Mouse (Mus musculus) heart, postnatal 4 days (tissue): ENCODE measurements at regions not wholly inside any gene's neighbourhood (a gene's known extent, or its start where the extent isn't known, plus 50 kb on each side); places are given as distances from the start of the nearest gene placed in this dataset.

ENCODE experiments used
- DNase-seq: peaks from one replicate; pipeline ENCODE4 v3.0.0; 2021

DNA sequence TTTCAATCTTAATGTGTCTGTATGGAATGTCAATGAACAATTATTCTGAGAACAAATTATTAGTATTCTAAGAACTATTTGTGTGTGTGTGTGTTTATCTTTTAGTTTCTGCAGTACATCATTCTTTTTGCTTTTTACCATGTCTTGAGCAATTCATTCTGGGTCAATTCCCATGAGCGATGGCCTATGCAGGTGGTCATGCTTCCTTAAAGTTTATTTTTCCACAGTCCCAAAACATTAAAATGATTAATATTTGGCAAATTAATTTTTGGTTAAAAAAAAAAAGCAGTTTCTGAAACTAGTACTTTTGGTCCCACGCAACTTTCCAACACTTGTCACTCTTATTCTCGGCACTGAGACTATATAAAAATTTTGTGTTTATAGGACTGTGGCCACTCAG is 416.8 kb upstream of the Rgmb start:
- DNase-seq = no peak

DNA sequence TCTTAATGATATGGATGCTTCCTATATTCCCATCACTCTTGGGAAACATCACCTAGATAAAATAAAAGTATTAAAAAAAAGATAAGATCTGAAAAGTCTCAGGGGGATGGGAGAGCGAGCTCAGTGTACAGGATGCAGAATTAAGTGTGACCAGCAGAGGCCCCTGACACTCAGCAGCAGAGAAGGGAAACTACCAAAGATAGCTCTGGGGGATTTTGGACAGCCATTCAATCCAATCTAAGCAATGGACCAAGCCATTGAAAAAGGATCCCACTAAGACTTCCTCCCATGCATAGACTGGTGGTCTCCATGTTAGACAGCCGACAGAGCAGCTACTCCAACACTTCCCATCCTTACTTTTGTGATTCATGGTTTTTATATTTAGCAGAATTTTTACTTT is 390.4 kb upstream of the Rgmb start:
- DNase-seq = no peak

GRCm38 (mm10) chr17:16219675-16220566 is 389.1 kb upstream of the Rgmb start:
- no peak for DNase-seq

DNA sequence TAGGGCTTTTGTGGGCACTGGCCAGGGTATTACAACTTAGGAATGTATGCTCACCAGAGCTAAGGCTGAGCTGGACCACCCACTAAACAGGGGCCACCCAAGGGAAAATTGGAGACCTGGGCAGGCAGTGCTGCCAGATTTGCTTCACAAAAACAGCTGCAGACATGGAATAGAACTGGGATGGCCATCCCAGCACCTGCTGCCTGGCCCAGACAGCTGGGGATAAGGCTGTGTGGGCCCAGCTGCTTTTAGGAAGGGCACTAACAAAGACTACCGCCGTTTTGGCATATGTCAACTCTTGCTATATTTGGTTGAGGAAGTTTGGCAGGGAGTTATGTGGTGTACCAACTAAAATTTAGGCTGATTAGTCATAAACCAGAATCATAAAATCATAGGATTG is 387.8 kb upstream of the Rgmb start:
- DNase-seq = no peak

DNA sequence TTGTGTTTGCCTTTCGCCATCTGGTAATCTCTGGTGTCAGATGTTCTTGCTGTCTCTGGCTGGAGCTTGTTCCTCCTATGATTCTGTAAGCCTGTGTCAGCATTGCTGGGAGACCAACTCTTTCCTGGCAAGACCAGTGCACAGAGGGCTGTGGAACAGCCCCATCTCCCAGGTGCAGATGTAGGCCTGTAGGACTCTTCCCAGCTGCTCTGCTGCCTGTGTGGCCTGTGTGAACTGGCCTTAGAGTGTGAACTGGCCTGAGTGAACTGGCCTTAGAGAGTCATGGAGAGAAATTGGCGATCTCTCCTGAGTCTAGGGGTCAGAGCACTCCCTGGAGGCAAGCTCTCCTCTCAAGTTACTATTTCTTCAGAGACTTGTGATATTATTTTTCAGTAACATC is 386.0 kb upstream of the Rgmb start:
- DNase-seq = no peak

DNA sequence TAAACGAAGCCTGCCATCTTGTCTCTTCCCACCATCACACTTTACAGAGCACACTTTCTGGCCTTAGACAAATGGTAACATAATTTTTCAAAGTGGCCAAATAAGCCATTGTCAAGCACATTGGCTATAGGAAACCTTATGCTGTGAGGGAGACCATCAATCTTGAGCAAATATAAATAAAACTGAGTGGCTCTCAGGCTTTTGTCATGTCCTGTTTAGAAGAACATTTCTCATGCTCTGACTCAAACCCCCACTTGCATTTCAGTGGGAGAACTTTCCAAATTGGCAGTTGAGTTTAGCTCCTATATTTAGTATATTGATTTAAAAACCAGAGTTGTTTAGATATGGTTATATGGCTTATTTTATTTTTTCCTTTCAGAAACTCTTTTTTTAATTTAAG is 362.8 kb upstream of the Rgmb start:
- no peak for DNase-seq

GRCm38 (mm10) chr17:16180856-16181255 is 350.0 kb upstream of the Rgmb start:
- no peak for DNase-seq

GRCm38 (mm10) chr17:16178102-16178501 is 347.3 kb upstream of the Rgmb start:
- no peak for DNase-seq

- no peak for DNase-seq
Observed at GRCm38 (mm10) chr17:16176782-16177510, 346.1 kb upstream of the Rgmb start.

GRCm38 (mm10) chr17:16173568-16174105 is 342.8 kb upstream of the Rgmb start:
- no peak for DNase-seq

DNA sequence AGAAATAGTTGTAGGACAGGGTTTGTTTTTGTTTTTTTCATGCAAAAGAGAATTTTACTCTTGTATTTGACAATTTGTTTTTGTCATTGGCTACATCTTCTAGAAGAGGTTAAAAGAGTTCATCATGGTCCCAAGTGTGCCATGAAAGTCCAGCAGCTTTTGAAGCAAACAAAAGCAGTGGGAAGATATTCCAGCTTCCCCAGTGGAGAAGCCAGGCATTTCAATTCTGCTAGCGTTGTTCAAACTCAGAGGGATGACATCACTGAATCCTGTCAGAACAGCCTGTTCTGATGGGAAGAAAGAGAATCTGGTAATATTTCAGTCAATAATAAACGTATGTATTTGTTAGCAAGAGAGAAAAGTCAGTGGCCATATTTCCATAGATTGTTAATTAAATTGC is 335.9 kb upstream of the Rgmb start:
- peak; percentile 8 for DNase-seq

GRCm38 (mm10) chr17:16158119-16158518 is 327.3 kb upstream of the Rgmb start:
- DNase-seq = no peak

DNA sequence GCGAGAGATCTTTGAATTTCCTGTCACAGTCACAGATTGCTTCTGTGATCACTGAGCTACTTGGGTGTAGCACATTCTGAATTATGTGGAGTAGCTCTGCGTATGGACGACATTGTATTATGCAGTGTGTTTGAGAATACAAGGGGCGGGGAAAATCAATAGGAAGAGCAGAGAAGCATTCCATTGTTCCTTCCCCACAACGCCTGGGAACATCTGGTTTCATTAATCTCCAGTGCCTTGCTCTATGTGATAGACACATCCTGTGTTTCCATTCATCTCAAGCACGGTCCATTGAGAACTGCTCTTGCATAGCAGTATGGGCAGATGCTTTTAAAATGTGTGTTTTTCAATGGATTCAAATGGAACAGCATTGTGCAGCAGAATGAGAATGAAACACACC is 326.9 kb upstream of the Rgmb start:
- DNase-seq = no peak

- no peak for DNase-seq
Observed at GRCm38 (mm10) chr17:16157135-16157534, 326.3 kb upstream of the Rgmb start.

DNA sequence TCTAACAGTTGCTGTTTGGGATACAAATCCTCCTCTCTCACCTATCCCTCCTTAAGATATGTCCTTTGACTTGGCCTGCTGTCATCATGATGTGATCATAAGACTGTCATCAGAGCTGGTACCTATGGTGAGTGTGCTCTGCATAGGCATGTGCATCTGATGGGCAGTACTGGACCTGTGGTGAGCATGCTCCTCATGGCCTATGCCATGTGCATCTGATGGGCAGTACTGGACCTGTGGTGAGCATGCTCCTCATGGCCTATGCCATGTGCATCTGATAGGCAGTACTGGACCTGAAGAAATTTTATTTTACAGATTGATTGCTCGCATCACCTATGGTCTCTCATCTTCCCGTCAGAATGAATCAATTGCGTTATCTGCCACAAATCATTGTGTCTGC is 325.8 kb upstream of the Rgmb start:
- DNase-seq = no peak

GRCm38 (mm10) chr17:16155587-16155986 is 324.7 kb upstream of the Rgmb start:
- DNase-seq = no peak
